Mouse (Mus musculus): ENCODE measurements around the gene Polk. TPM values are rescaled to one million over a fixed set of nuclear protein-coding genes. Genes with fewer than 3 reads are reported as not detected.

The Polk gene
- polyA plus RNA-seq, 1 experiment from 2014 or later = 6.3 TPM

DNA sequence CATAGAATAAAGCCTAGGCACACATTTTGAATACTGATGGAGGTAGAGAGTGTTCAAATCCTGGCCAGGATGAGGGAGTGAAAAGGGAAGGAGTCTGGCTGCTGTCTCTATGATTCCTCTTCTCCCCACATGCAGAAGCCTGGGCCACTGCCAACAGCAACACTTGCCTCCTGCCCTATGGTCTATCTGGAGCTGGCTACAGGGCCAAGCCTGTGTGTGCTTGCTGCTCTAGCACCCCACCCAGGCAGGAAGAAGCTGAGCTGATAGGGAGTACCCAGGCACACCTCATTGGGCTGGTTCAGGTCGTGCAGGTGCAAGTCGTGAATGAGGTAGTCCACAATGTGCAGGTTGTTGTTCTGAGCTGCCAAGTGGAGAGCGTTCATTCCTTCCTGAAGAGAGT is 88.1 kb downstream of the Polk start:
- no peaks in the 10 kb centered on the region for H3K36me3 ChIP-seq
- no peaks in the 10 kb centered on the region for H3K4me1 ChIP-seq
- no peak overlapping the region for H3K4me2 ChIP-seq (replicated peaks)
- H3K9ac ChIP-seq (replicated peaks) = no peak overlapping the region
- H3K27ac ChIP-seq (replicated peaks) = no peak overlapping the region
- H3K27me3 ChIP-seq = no peaks in the 10 kb centered on the region
- 80% methylated on average over 3 of the region's 3 CpGs for WGBS
- no peaks in the 10 kb centered on the region for H3K9me3 ChIP-seq
- ATAC-seq (replicated peaks) = no peak
- no peak overlapping the region for H3K4me3 ChIP-seq

DNA sequence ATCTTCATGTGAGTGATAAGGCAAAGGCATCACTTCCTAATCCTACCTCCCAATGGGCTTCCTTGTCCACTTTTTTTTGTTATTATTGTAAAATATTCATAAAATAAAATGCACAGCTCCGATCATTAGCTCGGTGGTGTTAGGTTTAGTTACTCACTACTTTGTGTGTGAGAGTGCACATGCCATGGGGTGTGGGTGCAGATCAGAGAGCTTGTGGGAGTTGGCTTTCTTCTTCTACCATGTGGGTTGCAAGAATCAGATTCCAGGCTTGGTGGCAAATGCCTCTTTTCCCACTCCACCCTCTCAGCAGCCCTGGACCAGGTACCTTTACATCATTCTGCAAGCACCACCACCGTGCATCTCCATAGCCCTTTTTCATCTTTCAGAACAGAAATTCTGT is 89.8 kb downstream of the Polk start:
- ATAC-seq (replicated peaks) = no peak
- Histone ChIP-seq H3K4me3 (no peak overlapping the region), H3K9ac (replicated peaks) (no peak overlapping the region), H3K4me1 (no peaks in the 10 kb centered on the region), H3K27ac (replicated peaks) (no peak overlapping the region), H3K9me3 (no peaks in the 10 kb centered on the region), H3K36me3 (no peaks in the 10 kb centered on the region), H3K4me2 (replicated peaks) (no peak overlapping the region), H3K27me3 (no peaks in the 10 kb centered on the region)
- WGBS = 95% methylated on average over 3 of the region's 3 CpGs

DNA sequence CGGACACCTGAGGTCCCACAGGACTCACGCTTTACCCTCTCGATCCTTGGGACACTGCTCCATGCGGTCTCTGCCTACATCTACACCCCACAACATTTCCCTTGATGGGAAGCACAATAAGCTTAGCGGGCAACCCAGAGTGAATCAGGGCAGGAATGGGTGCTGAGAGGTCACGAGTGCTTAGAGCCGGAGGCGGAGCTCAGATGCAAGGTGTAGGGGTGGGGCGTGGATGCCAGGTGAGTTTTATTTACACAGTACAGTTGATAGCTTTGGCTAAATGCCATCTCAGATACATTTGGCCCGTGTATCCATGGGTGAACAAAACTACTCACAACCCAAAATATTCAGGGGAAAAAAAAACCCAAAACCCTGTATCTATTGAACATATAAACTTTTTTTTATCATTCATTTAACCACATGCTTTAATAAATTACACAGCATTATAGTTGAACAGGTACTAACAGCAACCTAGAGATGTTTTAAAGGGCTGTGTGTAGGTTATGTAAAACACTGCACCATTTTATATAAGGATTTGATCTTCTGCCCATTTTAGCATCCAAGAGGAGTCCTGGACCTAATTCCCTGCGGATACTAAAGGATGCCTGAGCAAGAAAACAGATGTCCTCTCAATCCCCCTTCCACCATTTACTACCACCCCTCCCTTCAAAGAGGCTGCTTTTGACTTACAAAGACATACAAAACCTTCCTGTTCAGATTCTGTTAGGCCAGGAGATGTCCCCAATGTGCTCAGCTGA is 90.8 kb downstream of the Polk start:
- H3K4me1 ChIP-seq = no peaks in the 10 kb centered on the region
- WGBS = 90% methylated on average over 11 of the region's 11 CpGs
- ATAC-seq (replicated peaks) = no peak
- H3K36me3 ChIP-seq = no peaks in the 10 kb centered on the region
- H3K9ac ChIP-seq (replicated peaks) = no peak overlapping the region
- no peak overlapping the region for H3K4me3 ChIP-seq
- no peak overlapping the region for H3K27ac ChIP-seq (replicated peaks)
- H3K9me3 ChIP-seq = no peaks in the 10 kb centered on the region
- H3K27me3 ChIP-seq = no peaks in the 10 kb centered on the region
- H3K4me2 ChIP-seq (replicated peaks) = no peak overlapping the region

DNA sequence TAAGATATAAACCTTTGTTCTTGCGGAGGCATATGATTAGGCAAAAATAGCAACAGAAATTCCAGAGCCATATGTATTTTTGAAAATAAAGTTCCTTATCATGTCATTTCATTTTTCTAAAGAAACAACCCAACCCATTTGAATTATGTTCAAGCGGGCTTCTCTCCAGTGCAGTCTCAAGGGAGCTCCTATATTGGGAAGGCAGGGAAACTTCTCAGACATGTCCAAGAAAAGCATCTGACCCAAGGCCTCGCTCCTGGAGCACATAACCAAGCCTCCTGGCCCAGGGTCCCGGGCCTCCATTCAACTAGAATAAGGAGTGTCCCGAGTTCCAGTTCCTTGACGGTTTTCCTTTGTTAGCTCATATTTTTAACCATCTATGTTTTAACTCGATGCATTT is 91.5 kb downstream of the Polk start:
- Histone ChIP-seq H3K27me3 (no peaks in the 10 kb centered on the region), H3K4me1 (no peaks in the 10 kb centered on the region), H3K9me3 (no peaks in the 10 kb centered on the region), H3K4me3 (no peak overlapping the region), H3K4me2 (replicated peaks) (no peak overlapping the region), H3K9ac (replicated peaks) (no peak overlapping the region), H3K36me3 (no peaks in the 10 kb centered on the region), H3K27ac (replicated peaks) (no peak overlapping the region)
- no peak for ATAC-seq (replicated peaks)
- WGBS = 93% methylated on average over 7 of the region's 7 CpGs

DNA sequence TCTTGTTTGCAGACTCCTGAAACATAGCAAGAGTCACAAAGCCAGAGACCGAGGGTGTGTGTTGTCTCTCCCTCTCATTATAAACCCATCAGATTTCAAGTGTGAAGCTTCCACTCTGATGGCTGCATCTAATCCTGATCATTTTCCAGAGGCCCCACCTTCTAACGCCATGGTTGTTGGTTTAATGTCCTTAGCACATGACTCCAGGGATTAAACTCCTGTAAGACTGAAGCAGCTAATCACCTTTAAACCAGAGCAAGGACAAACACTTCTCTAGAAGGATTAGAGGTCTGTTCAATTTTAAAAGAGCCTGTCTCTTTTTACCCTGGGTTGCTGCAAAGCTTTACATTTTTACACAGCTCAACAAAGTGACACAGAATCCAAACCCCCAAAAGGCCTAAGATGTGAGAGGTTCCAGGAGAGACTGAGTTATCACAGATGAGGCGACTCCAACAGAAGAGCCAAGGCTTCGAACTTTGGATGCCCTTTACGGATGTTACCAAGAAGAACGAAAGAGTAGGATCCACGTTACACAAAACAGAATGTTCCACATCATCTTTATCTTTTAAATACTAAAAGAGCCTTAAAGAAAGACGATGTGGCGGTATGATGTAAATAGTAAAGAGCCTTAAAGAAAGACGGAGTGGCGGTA is 92.0 kb downstream of the Polk start:
- H3K36me3 ChIP-seq = no peaks in the 10 kb centered on the region
- H3K9ac ChIP-seq (replicated peaks) = no peak overlapping the region
- no peaks in the 10 kb centered on the region for H3K9me3 ChIP-seq
- no peak overlapping the region for H3K4me2 ChIP-seq (replicated peaks)
- no peaks in the 10 kb centered on the region for H3K4me1 ChIP-seq
- ATAC-seq (replicated peaks) = no peak
- 82% methylated on average over 11 of the region's 11 CpGs for WGBS
- H3K27me3 ChIP-seq = no peaks in the 10 kb centered on the region
- no peak overlapping the region for H3K4me3 ChIP-seq
- no peak overlapping the region for H3K27ac ChIP-seq (replicated peaks)

DNA sequence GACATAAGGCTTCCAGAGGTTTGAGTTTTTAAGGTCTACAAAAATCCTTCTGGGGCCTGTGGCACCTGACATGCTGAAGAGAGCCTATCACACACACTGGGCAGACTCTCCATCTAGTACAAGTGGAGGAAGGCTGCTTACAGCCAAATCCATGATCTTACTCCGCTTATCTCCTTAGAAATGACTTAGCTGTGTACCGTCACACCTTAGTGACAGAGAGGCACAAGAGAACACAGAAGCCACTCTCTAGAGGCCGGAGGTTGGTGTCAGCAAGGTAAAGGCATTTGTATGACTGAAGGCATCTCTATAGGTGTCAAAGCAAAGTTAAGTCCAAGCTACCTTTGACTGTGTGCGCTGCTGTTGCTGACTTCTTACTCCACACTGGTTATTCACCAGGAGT is 101.9 kb downstream of the Polk start:
- no peak overlapping the region for H3K4me2 ChIP-seq (replicated peaks)
- no peak overlapping the region for H3K27ac ChIP-seq (replicated peaks)
- 88% methylated on average over 4 of the region's 4 CpGs for WGBS
- no peaks in the 10 kb centered on the region for H3K27me3 ChIP-seq
- no peaks in the 10 kb centered on the region for H3K36me3 ChIP-seq
- no peak overlapping the region for H3K4me3 ChIP-seq
- H3K9ac ChIP-seq (replicated peaks) = no peak overlapping the region
- H3K4me1 ChIP-seq = no peaks in the 10 kb centered on the region
- no peak for ATAC-seq (replicated peaks)
- no peaks in the 10 kb centered on the region for H3K9me3 ChIP-seq

DNA sequence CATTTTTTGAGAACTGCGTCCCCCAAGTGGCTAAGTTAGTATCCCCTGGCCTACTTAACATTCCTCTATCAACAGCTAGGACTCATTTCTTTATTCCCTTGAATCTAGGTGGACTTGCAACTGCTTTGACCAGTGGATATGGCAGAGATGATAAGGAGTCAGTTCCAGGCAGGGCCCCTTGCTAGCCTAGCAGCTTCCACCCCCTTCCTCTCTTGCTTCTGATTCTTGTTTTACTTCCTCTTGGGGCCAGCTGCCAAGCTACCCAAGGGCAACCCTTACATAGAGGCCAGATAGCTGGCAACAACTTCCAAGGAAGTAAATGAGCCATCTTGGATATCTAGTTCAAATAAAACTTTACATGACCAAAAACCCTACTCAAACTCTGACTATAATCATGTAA is 105.5 kb downstream of the Polk start:
- Histone ChIP-seq H3K4me3 (no peak overlapping the region), H3K27ac (replicated peaks) (no peak overlapping the region), H3K27me3 (no peaks in the 10 kb centered on the region), H3K9ac (replicated peaks) (no peak overlapping the region), H3K36me3 (no peaks in the 10 kb centered on the region), H3K4me2 (replicated peaks) (no peak overlapping the region), H3K9me3 (no peaks in the 10 kb centered on the region), H3K4me1 (no peaks in the 10 kb centered on the region)
- 90% methylated on average over 1 of the region's 1 CpGs for WGBS
- ATAC-seq (replicated peaks) = no peak

DNA sequence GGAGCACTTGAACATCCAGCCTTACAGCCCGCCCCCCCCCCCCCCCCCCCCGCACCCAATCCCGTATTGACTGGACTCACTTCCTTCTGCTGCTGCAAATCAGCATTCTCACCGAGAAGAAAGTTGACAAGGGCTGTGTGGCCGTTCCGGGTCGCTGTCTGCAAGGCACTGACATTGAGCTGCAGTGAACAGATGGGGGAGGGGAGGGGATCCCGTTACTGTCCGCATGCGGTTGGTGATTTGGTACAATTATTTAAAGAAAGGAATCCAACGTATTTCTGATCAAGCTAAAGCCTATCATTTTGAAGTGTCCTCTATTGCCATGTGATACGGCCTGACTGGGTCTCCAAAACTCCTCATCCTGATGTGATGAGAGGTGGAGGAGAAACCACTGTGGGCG is 106.6 kb downstream of the Polk start:
- no peak overlapping the region for H3K4me2 ChIP-seq (replicated peaks)
- no peak overlapping the region for H3K4me3 ChIP-seq
- ATAC-seq (replicated peaks) = no peak
- H3K27ac ChIP-seq (replicated peaks) = no peak overlapping the region
- no peaks in the 10 kb centered on the region for H3K36me3 ChIP-seq
- H3K9me3 ChIP-seq = no peaks in the 10 kb centered on the region
- no peaks in the 10 kb centered on the region for H3K27me3 ChIP-seq
- H3K9ac ChIP-seq (replicated peaks) = no peak overlapping the region
- no peaks in the 10 kb centered on the region for H3K4me1 ChIP-seq
- WGBS = 51% methylated on average over 11 of the region's 13 CpGs

DNA sequence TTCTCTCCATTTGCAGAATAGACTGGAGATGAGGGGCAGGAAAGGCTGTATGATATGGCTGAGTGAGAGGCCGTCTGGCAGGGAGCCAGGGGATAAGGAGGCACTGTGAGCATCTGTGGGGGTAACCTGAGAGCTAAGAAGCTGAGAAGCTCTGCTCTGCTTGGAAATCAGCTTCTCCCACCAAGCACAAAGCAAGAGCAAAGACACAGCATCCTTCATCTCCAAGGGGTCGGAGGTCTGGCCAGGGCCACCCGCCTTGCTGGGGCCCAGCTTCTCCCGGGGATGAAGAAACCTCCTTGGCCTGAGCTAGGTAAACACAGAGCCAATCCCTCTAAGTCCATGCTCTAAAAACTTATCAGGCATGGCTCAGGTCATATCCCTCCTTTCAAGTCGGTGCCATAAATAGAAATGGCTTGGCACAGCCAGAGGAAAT is 107.5 kb downstream of the Polk start:
- 77% methylated on average over 5 of the region's 5 CpGs for WGBS
- Histone ChIP-seq H3K4me1 (no peaks in the 10 kb centered on the region), H3K27ac (replicated peaks) (no peak overlapping the region), H3K27me3 (no peaks in the 10 kb centered on the region), H3K36me3 (no peaks in the 10 kb centered on the region), H3K4me2 (replicated peaks) (no peak overlapping the region), H3K9me3 (no peaks in the 10 kb centered on the region), H3K4me3 (no peak overlapping the region), H3K9ac (replicated peaks) (no peak overlapping the region)
- no peak for ATAC-seq (replicated peaks)

DNA sequence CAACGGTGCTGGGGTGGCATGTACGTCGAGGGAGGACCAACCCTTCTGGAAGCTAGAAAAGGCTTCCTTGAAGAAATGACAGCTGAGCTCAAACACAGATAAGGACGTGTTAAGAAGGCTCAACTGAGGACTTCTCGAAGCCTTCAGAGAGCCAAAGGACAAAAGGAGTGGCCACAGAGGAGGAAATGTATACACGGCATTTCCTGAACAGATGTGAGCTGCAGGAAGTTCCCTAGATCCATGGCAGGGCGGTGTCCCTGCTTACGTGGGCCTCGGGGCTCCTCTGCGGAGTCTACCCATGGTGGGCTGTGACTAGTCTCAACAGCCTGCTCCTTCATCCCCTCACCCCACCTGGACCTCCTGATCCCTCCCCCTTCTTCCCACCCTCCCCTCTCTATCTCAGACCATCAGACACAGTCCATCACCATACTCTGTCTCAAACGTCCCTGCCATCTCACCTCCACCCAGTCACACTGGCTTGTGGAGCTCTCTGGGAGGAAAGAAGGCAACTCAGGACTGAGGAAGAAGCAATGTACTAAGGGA is 108.7 kb downstream of the Polk start:
- H3K27ac ChIP-seq (replicated peaks) = no peak overlapping the region
- H3K4me1 ChIP-seq = no peaks in the 10 kb centered on the region
- H3K27me3 ChIP-seq = no peaks in the 10 kb centered on the region
- no peaks in the 10 kb centered on the region for H3K36me3 ChIP-seq
- no peak overlapping the region for H3K4me2 ChIP-seq (replicated peaks)
- no peak overlapping the region for H3K9ac ChIP-seq (replicated peaks)
- ATAC-seq (replicated peaks) = no peak
- H3K9me3 ChIP-seq = no peaks in the 10 kb centered on the region
- WGBS = 84% methylated on average over 11 of the region's 11 CpGs
- no peak overlapping the region for H3K4me3 ChIP-seq

DNA sequence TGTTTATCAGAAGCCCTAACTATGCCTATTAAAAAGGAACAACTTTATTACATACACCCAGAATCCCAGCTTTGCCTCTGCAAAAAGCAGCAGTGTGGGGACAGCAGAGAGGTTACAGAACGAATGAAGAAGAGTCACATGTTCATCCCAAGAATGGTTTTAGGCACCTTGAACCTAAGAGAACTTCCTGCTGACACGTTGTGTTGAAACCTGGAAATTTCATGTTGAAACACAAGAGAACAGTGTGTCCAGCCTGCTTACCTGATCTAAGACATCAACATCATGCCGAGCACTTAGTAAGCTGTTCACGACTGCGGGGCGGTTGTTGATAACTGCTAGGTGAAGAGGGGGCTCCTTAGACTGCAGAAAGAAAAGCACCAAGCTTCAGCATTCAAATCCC is 109.3 kb downstream of the Polk start:
- WGBS = 86% methylated on average over 6 of the region's 6 CpGs
- no peak for ATAC-seq (replicated peaks)
- no peaks in the 10 kb centered on the region for H3K36me3 ChIP-seq

DNA sequence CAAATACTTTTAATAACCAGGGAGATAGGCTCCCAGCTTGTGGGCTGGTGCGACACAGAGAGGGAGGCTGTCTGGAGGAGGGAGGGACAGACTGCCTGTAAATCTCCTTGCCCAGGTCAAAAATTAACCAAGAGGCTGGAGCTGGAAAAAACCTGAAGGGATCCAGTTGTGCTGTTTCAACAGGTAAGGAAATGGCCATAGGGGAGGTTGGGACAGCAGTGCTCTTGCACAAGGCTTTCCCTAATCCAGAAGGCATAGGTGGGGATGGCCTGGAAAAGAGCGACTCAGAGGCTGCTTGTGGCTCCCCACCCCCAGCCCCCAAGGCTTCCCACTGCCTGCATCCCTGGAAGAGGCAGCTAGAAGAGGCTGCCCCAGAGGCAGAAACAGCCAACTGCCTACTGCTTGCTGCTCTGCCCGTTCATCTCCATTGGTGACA is 110.0 kb downstream of the Polk start:
- 56% methylated on average over 3 of the region's 3 CpGs for whole genome bisulfite sequencing

More for the DNA sequence above, 109.3 kb downstream of the Polk start:
- Histone ChIP-seq H3K4me1 (no peaks in the 10 kb centered on the region), H3K27me3 (no peaks in the 10 kb centered on the region), H3K4me2 (replicated peaks) (no peak overlapping the region), H3K9me3 (no peaks in the 10 kb centered on the region), H3K27ac (replicated peaks) (no peak overlapping the region), H3K9ac (replicated peaks) (no peak overlapping the region), H3K4me3 (no peak overlapping the region)

More for the DNA sequence above, 110.0 kb downstream of the Polk start:
- no peak overlapping the region for H3K9ac ChIP-seq (replicated peaks)
- H3K4me3 ChIP-seq = no peak overlapping the region
- ATAC-seq (replicated peaks) = no peak
- H3K4me1 ChIP-seq = no peaks in the 10 kb centered on the region
- no peaks in the 10 kb centered on the region for H3K36me3 ChIP-seq
- no peaks in the 10 kb centered on the region for H3K27me3 ChIP-seq
- no peak overlapping the region for H3K4me2 ChIP-seq (replicated peaks)
- H3K9me3 ChIP-seq = no peaks in the 10 kb centered on the region
- H3K27ac ChIP-seq (replicated peaks) = no peak overlapping the region
